Mouse (Mus musculus): ENCODE measurements at regions not wholly inside any gene's neighbourhood (a gene's known extent, or its start where the extent isn't known, plus 50 kb on each side); places are given as distances from the start of the nearest gene placed in this dataset.

- no peak for ATAC-seq (ENCODE audit: poor library complexity, severe bottlenecking)
Observed at GRCm38 (mm10) chr15:51390383-51390782, 2494.3 kb upstream of the Gm7489 start.

GRCm38 (mm10) chr15:51391352-51391751 is 2493.4 kb upstream of the Gm7489 start:
- ATAC-seq (ENCODE audit: poor library complexity, severe bottlenecking) = no peak

GRCm38 (mm10) chr15:51392449-51393405 is 2492.0 kb upstream of the Gm7489 start:
- ATAC-seq (ENCODE audit: poor library complexity, severe bottlenecking) = no peak

GRCm38 (mm10) chr15:51395961-51396360 is 2488.7 kb upstream of the Gm7489 start:
- ATAC-seq (ENCODE audit: poor library complexity, severe bottlenecking) = no peak

- ATAC-seq (ENCODE audit: poor library complexity, severe bottlenecking) = no peak
Observed at GRCm38 (mm10) chr15:51403581-51403980, 2481.1 kb upstream of the Gm7489 start.

GRCm38 (mm10) chr15:51409791-51410308 is 2474.9 kb upstream of the Gm7489 start:
- ATAC-seq (ENCODE audit: poor library complexity, severe bottlenecking) = no peak

- ATAC-seq (ENCODE audit: poor library complexity, severe bottlenecking) = no peak
Observed at GRCm38 (mm10) chr15:51411966-51412365, 2472.7 kb upstream of the Gm7489 start.

GRCm38 (mm10) chr15:51442606-51443005 is 2442.1 kb upstream of the Gm7489 start:
- no peak for ATAC-seq (ENCODE audit: poor library complexity, severe bottlenecking)

- no peak for ATAC-seq (ENCODE audit: poor library complexity, severe bottlenecking)
Observed at GRCm38 (mm10) chr15:51469895-51470294, 2414.8 kb upstream of the Gm7489 start.

- ATAC-seq (ENCODE audit: poor library complexity, severe bottlenecking) = no peak
Observed at GRCm38 (mm10) chr15:51471143-51471542, 2413.6 kb upstream of the Gm7489 start.

- no peak for ATAC-seq (ENCODE audit: poor library complexity, severe bottlenecking)
Observed at GRCm38 (mm10) chr15:51472049-51472448, 2412.7 kb upstream of the Gm7489 start.

GRCm38 (mm10) chr15:51481856-51482255 is 2402.8 kb upstream of the Gm7489 start:
- ATAC-seq (ENCODE audit: poor library complexity, severe bottlenecking) = no peak

- ATAC-seq (ENCODE audit: poor library complexity, severe bottlenecking) = no peak
Observed at GRCm38 (mm10) chr15:51484207-51484606, 2400.5 kb upstream of the Gm7489 start.

- no peak for ATAC-seq (ENCODE audit: poor library complexity, severe bottlenecking)
Observed at GRCm38 (mm10) chr15:51485554-51485953, 2399.2 kb upstream of the Gm7489 start.

GRCm38 (mm10) chr15:51502058-51502741 is 2382.5 kb upstream of the Gm7489 start:
- ATAC-seq (ENCODE audit: poor library complexity, severe bottlenecking) = no peak

- ATAC-seq (ENCODE audit: poor library complexity, severe bottlenecking) = no peak
Observed at GRCm38 (mm10) chr15:51502742-51503270, 2381.9 kb upstream of the Gm7489 start.

- ATAC-seq (ENCODE audit: poor library complexity, severe bottlenecking) = no peak
Observed at GRCm38 (mm10) chr15:51503341-51503740, 2381.4 kb upstream of the Gm7489 start.

GRCm38 (mm10) chr15:51504016-51504760 is 2380.5 kb upstream of the Gm7489 start:
- no peak for ATAC-seq (ENCODE audit: poor library complexity, severe bottlenecking)

- ATAC-seq (ENCODE audit: poor library complexity, severe bottlenecking) = no peak
Observed at GRCm38 (mm10) chr15:51504789-51505188, 2379.9 kb upstream of the Gm7489 start.

- peak; percentile 97 for ATAC-seq (ENCODE audit: poor library complexity, severe bottlenecking)
Observed at GRCm38 (mm10) chr15:51507126-51507525, 2377.6 kb upstream of the Gm7489 start.

GRCm38 (mm10) chr15:51511319-51511718 is 2373.4 kb upstream of the Gm7489 start:
- no peak for ATAC-seq (ENCODE audit: poor library complexity, severe bottlenecking)

Data from megakaryocyte, adult 5-6 weeks (primary cell).